Mouse (Mus musculus) cerebellum, adult 2 months (tissue): ENCODE data around the gene Lyrm4.

Experiments used
- CTCF ChIP-seq: fragments of 200-500 bp; IDR thresholded peaks from 2 replicates; pipeline ENCODE4 v1.5.1; 2011; ENCODE audit warnings: low read depth, mild to moderate bottlenecking, control low read depth, low read length, moderate library complexity, borderline replicate concordance; ENCODE audit not compliant: insufficient read depth
- POLR2A ChIP-seq: fragments of 200-500 bp; IDR thresholded peaks from 2 replicates; pipeline ENCODE4 v1.6.1; 2011; ENCODE audit warnings: low read length, control low read depth, borderline replicate concordance; ENCODE audit not compliant: insufficient read depth

DNA sequence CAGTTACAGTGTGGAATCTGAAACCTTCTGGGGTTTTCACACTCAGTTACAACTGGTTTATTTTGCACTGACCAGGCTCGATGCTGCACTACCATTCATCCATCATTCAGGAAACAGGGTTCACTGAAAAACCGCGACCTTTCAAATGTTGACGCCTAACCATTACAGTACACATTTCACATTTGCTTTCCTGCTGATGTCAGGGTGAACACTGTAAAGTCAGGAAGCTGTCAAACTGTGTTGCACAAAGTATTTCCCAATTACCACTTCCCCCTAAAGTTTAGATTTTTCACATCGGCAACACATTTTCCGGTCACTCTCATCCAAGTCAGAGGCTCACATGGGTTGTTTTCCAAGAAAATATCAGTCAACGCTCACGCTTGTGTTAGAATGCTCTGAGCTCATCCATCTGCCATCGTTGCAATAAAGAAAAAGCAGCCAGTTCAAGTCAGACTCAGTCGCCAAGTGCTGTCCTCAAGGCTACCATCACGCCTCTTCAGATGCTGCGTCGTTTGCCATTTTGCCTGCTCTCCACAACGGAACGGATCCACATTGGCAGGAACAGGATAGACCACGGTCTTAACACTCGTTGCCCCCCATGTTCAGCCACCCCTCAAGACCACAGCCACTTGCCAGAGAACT lies 167.4 kb downstream of the Lyrm4 start:
- TF ChIP-seq CTCF (no peak), POLR2A (no peak)
